Mouse (Mus musculus) small intestine, adult 2 months (tissue): ENCODE measurements around the gene Akap4.

ENCODE experiments used
- CTCF ChIP-seq: fragments of 200-500 bp; IDR thresholded peaks from 2 replicates; pipeline ENCODE4 v1.5.1; 2012; ENCODE audit warnings: low read depth, mild to moderate bottlenecking, control low read depth, inconsistent platforms, low read length, moderate library complexity, mixed read lengths; ENCODE audit not compliant: insufficient replicate concordance, insufficient read length; ENCODE audit errors: extremely low read depth
- POLR2A ChIP-seq: fragments of 200-500 bp; IDR thresholded peaks from 2 replicates; pipeline ENCODE4 v1.6.1; 2012; ENCODE audit warnings: low read depth, mild to moderate bottlenecking, control low read depth, inconsistent platforms, low read length, moderate library complexity

DNA sequence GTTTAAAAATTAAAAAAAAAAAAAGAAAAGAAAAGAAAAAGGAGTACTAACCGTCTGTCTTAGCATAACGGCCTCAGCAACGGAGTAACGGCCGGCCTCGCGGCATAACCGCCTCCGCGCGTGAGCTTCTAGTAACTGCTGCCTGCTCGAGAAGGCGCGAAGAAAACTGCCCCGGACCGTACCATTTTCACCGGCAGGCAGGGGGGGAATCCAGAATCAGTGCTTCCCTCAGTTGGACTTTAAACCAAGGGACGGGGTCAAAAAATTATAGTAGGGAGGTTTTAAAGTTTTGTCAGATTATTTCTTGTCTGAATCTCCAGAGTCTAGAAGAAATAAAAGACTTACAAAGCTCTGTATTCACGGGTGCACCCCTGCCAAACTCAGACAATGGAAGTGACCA lies 25.8 kb upstream of the Akap4 start, which contains the start of gene Ccnb3:
- TF ChIP-seq POLR2A, result no peak
- TF ChIP-seq CTCF, result no peak
